Mouse (Mus musculus): Measurements from ENCODE around the gene Prss35. TPM values are rescaled to one million over a fixed set of nuclear protein-coding genes. Genes with fewer than 3 reads are reported as not detected.

The Prss35 gene
- total RNA-seq, 4 experiments from 2014 or later = 4.6 to 6.4 (median 5.7) TPM

DNA sequence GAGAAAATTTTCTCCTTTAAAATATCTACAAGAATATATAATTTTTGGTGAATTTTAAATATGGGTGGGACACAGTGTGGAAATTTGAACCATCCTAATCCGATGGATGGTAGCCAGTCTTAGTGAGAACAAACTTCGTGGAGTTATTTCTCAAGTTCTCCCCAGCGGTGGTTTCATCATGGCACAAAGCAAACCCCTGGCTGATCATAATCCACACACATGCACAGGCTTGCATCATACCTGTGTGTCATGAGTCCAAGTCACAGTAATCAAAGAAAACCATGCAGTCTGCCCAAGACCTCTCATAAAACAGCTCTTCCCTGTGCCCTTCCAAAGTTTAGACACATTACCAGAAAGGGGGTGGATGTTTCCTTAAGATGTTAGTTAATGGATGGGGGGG, 13.6 kb upstream of the Prss35 start:
- DNase-seq (ENCODE audit: low spot score in 2 of 2) = no peak

DNA sequence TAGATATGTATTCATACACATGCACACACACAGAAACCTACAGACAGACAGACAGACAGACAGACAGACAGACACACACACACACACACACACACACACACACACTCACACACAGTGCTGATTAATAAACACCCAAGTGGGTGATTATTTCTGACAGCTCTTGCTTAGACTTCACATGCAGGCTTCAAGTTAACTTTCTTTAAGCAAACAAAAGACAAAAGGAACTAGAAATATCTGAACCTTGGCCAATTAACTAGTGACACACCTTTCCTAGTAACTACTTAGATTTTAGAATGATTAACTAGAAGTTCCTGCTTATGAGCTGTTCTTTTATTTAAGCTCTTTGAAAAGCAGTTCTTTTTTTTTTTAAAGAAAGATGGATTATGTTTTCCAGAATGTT, 9.1 kb upstream of the Prss35 start:
- no peak for DNase-seq (ENCODE audit: low spot score in 2 of 2)

- DNase-seq (ENCODE audit: low spot score in 2 of 2) = no peak
These were observed 8.7 kb upstream of the Prss35 start for GRCm38 (mm10) chr9:86734795-86735194.

- no peak for DNase-seq (ENCODE audit: low spot score in 2 of 2)
These were observed 6.5 kb upstream of the Prss35 start for GRCm38 (mm10) chr9:86736991-86737390.

DNA sequence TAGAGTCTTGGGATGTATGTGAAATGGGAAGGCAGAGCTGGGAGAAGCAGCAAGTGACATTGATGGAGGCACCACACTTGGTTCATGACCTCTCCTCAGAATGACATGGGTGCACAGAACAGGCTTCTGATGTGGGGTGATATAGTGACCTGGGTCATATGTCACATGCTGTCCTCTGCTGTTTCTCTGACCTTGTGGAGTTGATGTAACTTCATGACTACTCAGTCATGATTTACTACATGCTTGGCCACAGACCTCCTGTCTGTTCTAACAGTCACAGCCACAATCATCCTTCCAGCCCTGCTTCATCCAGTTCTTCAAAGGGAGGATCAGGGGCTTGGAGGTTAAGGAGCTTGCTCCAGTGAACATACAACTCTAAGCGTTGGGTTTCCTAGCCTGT, 5.4 kb upstream of the Prss35 start:
- DNase-seq (ENCODE audit: low spot score in 2 of 2) = no peak

GRCm38 (mm10) chr9:86738801-86739200, 4.6 kb upstream of the Prss35 start:
- no peak for DNase-seq (ENCODE audit: low spot score in 2 of 2)

GRCm38 (mm10) chr9:86739971-86740370, 3.5 kb upstream of the Prss35 start:
- no peak for DNase-seq (ENCODE audit: low spot score in 2 of 2)

DNA sequence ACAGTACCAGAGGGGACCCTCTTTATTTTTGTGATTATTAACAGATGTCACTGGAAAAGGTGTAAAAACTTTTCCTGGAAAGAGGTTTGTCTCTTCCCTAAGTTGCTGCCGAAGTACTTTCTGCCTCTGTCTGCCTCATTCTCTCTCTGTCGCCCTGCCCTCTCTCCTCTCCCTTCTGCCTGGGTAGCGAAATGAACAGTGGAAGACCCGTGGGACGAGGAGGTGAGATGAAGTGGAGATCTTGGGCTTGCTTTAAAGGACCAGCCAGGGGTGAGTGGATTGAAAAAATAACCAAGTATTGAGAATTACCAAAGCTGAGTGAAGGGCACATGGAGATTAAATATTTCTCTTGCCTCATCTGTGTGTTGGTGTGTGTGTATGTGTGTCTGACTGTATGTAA, 592 bp downstream of the Prss35 start:
- DNase-seq (ENCODE audit: low spot score in 2 of 2) = no peak

- peak; percentile 80 to 83 for DNase-seq (ENCODE audit: low spot score in 2 of 2)
These were observed 2.6 kb downstream of the Prss35 start for GRCm38 (mm10) chr9:86745926-86746581.

GRCm38 (mm10) chr9:86762477-86763376, 19.3 kb downstream of the Prss35 start:
- no peak for DNase-seq (ENCODE audit: low spot score in 2 of 2)

- no peak for DNase-seq (ENCODE audit: low spot score in 2 of 2)
These were observed 20.6 kb downstream of the Prss35 start for GRCm38 (mm10) chr9:86764002-86764401.

GRCm38 (mm10) chr9:86766991-86767390, 23.5 kb downstream of the Prss35 start:
- DNase-seq (ENCODE audit: low spot score in 2 of 2) = no peak

GRCm38 (mm10) chr9:86772897-86773296, 29.4 kb downstream of the Prss35 start:
- DNase-seq (ENCODE audit: low spot score in 2 of 2) = no peak

DNA sequence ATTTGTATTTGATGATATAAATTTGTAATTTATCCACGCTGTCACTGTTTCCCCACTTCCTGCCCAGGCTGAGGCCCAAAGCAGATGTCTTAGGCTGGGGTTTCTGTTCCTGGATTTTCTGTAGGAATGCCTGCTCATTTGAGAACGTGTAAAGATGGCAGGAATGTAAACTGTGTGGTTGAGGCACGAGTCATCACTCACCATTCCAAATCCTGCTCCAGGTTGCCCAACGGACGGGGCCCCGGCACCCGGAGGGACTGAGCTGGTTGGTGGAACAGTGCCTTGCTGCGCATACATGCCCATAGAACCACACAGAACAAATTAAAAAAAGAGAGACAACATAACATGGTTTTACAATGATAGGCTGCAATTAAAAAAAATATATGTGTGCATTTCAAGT, 30.5 kb downstream of the Prss35 start:
- DNase-seq (ENCODE audit: low spot score in 2 of 2) = no peak

DNA sequence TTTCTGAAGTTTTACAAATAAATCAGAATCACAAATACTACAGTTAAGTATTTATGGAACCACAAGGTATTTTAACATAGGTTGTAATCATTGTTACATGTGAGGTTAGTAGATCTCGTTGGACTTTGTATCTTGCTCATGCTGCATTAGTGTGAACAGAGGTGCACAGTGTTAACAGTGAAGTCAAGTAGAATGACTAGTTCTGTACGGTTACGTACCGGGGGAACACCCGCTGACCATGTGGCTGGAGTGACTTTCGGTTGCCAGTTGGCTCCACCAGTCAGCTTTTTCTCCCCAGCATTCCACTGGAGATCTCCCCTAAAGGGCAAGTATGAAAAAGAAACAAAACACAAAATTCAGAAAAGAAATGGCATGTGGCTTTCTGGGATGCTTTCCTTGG, 31.9 kb downstream of the Prss35 start:
- DNase-seq (ENCODE audit: low spot score in 2 of 2) = no peak

GRCm38 (mm10) chr9:86777309-86777708, 33.9 kb downstream of the Prss35 start:
- DNase-seq (ENCODE audit: low spot score in 2 of 2) = no peak

- no peak for DNase-seq (ENCODE audit: low spot score in 2 of 2)
These were observed 34.8 kb downstream of the Prss35 start for GRCm38 (mm10) chr9:86778212-86778611.

- no peak for DNase-seq (ENCODE audit: low spot score in 2 of 2)
These were observed 38.0 kb downstream of the Prss35 start for GRCm38 (mm10) chr9:86781426-86781825.

DNA sequence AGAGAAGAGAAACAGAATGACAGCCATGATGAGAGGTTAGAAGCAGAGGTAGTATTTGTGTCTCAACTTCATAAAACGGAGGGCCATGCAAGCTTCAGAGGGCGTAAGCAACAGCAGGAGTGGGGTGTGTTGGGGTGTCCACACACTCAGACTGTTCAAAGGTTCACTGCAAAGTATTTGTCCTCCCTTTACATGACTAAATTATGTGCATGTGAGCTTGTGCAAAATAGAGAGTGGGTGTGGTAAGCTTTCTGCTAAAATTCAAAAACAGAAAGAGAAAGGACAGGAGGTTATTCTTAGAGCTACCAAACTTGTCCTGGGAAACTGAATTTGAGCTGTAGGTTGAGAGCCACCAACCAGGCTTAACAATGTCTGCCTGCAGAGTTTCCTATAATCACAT, 39.4 kb downstream of the Prss35 start:
- no peak for DNase-seq (ENCODE audit: low spot score in 2 of 2)

DNA sequence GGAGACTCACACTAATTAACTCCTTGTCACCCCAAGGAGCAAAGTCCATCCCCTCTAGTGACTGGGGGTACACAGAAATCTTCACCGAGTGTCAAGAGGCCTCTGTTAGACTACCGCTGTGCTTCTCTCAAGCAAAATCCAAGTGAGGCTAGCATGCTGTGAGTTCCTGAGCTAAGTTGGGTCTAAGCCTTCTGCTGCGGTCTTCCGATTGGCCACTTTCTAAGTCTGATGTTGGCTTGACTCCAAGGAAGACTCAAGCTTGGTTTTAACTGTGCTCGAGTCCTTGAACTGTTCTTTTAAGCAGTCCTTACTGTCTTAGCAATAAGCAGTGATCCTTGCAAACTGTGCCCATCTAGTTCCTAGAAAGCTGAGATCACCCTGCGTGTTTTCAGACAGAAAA, 45.7 kb downstream of the Prss35 start:
- DNase-seq (ENCODE audit: low spot score in 2 of 2) = no peak

GRCm38 (mm10) chr9:86791927-86792326, 48.5 kb downstream of the Prss35 start:
- no peak for DNase-seq (ENCODE audit: low spot score in 2 of 2)

- DNase-seq (ENCODE audit: low spot score in 2 of 2) = no peak
These were observed 51.8 kb downstream of the Prss35 start for GRCm38 (mm10) chr9:86795236-86795635.

DNA sequence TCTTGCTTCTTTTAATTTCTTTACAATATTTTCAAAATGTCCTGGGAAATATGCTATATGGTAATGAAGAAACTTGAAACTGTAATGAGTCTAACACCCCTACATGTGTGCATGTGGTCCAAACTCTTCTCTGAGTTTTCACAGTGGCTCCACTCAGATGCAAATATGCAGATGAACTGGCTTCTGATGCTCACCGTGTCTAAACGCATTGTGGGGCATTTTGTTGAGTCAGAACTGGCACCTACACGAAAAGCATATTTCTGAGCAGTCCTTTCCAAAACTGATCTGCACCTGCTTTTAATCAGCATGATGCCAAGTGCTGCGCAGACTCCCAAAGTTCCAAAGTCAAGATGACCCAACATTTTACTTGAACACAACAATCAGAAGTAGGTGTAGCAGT, 54.1 kb downstream of the Prss35 start:
- DNase-seq (ENCODE audit: low spot score in 2 of 2) = no peak
